Mouse (Mus musculus) cortical plate, adult 2 months (tissue): ENCODE measurements around the gene Tmem107.

ENCODE experiments used
- CTCF ChIP-seq: fragments of 200-500 bp; IDR thresholded peaks from 2 replicates; pipeline ENCODE4 v1.5.1; 2011; ENCODE audit warnings: mild to moderate bottlenecking, control low read depth, low read length; ENCODE audit not compliant: insufficient read depth; ENCODE audit errors: extremely low read depth
- POLR2A ChIP-seq: fragments of 200-500 bp; IDR thresholded peaks from 2 replicates; pipeline ENCODE4 v1.6.1; 2011; ENCODE audit warnings: mild to moderate bottlenecking, low read length, control low read depth; ENCODE audit not compliant: insufficient read depth; ENCODE audit errors: extremely low read depth

DNA sequence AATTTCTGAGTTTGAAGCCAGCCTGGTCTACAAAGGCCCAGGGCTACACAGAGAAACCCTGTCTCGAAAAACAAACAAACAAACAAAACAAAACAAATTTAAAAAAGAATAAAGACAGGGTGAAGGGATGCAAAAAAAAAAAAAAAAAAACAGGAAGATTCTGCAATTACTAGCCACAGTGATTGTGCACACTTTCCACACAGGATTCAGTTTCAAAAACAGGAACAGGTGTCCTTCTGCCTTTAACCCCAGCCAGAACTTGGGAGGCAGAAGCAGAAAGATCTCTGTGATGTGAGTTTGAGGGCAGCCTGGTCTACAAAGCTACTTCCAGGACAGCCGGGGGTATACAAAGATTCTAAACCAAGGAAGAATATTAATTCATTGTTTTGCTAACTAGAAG lies 12.3 kb upstream of the Tmem107 start:
- TF ChIP-seq POLR2A (no peak), CTCF (no peak)
